Mouse (Mus musculus): Measurements from ENCODE around the gene Col5a1. TPM values are rescaled to one million over a fixed set of nuclear protein-coding genes. Genes with fewer than 3 reads are reported as not detected.

Col5a1 gene
- total and polyA plus RNA-seq, 3 experiments, result 0.30 to 1.8 (median 1.0) TPM

DNA sequence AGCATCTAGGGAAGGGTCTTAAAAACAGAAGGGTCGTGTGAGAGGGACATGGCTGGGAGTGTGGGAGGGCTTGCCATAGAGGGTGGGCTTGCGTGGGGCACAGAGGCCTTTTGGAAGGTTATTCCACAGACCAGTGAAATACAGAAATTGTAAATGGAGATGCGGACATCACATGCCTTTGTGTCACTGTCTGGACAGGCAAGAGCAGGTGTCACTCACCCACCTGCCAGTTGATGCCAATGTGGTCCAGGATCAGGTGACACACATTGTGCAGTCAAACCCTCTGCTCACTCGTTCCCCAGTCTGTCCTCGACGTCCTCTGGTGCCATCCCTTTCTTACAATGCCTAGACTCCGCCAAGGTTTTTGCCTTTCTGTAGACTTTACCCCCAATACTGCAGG lies 160.9 kb downstream of the Col5a1 start:
- no peaks in the 10 kb centered on the region for H3K27me3 ChIP-seq (ENCODE audit: insufficient read depth, low read length)
- H3K4me3 ChIP-seq (ENCODE audit: low read depth, low read length), result no peak overlapping the region
- peaks cover 35% of the 10 kb centered on the region for H3K4me1 ChIP-seq (ENCODE audit: insufficient read depth, low read depth, low read length)
- ATAC-seq (ENCODE audit: extremely low read depth, insufficient number of reproducible peaks, low FRiP score, poor library complexity, severe bottlenecking), result no peak
- DNase-seq (ENCODE audit: low spot score), result no peak
- TF ChIP-seq GATA2 (IDR thresholded peaks at IDR 0.05; ENCODE audit: borderline replicate concordance, low read depth, low read length) (no peak), TAL1 (conservative IDR thresholded peaks at IDR 0.05; ENCODE audit: low read depth, low read length) (no peak), CTCF (IDR thresholded peaks at IDR 0.05; ENCODE audit: low read depth, low read length) (no peak), POLR2AphosphoS5 (IDR thresholded peaks at IDR 0.05; ENCODE audit: insufficient replicate concordance, low read depth, low read length) (no peak), GATA1 (IDR thresholded peaks at IDR 0.05; ENCODE audit: borderline replicate concordance, low read length) (no peak)
- H3K9me3 ChIP-seq (replicated peaks), result peaks cover 5% of the 10 kb centered on the region; the same call in 1 of the 2 replicates
- H3K36me3 ChIP-seq (replicated peaks), result no peaks in the 10 kb centered on the region

DNA sequence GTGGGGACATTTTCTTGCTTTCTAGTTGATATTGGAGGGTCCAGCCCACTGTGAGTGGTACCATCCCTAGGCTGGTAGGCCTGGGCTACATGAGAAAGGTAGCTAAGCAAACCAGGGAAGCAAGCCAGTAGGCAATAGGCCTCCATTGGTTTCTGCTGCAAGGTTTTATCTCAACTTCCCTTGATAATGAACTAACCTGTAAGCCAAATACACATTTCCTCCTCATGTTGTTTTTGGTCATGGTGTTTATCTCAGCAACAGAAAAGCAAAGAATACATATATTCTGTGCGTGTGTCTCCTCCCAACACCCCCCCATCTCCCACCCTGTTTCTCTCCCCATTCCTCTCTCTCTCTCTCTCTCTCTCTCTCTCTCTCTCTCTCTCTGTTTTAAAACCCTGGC lies 173.7 kb downstream of the Col5a1 start:
- ATAC-seq (ENCODE audit: extremely low read depth, insufficient number of reproducible peaks, low FRiP score, poor library complexity, severe bottlenecking) (no peak), DNase-seq (ENCODE audit: low spot score) (no peak)
- TF ChIP-seq CTCF (IDR thresholded peaks at IDR 0.05; ENCODE audit: low read depth, low read length) (no peak), GATA1 (IDR thresholded peaks at IDR 0.05; ENCODE audit: borderline replicate concordance, low read length) (no peak), GATA2 (IDR thresholded peaks at IDR 0.05; ENCODE audit: borderline replicate concordance, low read depth, low read length) (no peak), POLR2AphosphoS5 (IDR thresholded peaks at IDR 0.05; ENCODE audit: insufficient replicate concordance, low read depth, low read length) (no peak), TAL1 (conservative IDR thresholded peaks at IDR 0.05; ENCODE audit: low read depth, low read length) (no peak)
- Histone ChIP-seq H3K27me3 (ENCODE audit: insufficient read depth, low read length) (no peaks in the 10 kb centered on the region), H3K4me3 (ENCODE audit: low read depth, low read length) (no peak overlapping the region), H3K9me3 (replicated peaks) (no peaks in the 10 kb centered on the region), H3K4me1 (ENCODE audit: insufficient read depth, low read depth, low read length) (peaks cover 48% of the 10 kb centered on the region), H3K36me3 (replicated peaks) (no peaks in the 10 kb centered on the region)

DNA sequence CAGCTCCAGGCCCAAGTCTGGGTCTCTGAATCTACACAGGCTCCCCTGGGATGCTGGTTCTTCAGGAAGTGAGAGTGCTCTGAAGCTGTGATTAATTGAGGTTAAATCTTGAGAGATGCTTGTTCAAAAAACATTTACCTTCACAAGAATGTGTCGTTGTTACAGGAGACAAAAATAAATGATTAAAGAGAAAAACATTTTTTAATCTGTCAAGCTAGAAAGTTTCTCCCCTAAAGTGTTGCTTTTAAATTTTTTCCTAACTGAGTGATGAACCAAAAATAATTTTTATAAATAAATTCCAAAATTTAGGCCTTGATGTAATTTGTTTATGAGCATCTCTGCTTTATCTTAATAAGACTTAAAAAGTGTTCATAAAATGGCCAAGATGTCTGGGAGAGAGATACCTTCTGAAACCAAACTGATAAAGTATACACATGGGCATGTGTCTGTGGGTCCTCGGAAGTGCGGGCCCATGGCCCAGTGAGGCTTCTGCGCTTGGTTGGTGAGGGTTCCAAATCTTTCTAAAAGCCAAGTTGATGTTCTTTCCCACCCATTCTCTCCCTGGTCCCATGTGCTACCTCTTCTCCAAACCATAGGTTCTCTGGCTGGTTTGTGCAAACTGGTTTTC lies 177.6 kb downstream of the Col5a1 start:
- Histone ChIP-seq H3K36me3 (replicated peaks) (no peaks in the 10 kb centered on the region), H3K27me3 (ENCODE audit: insufficient read depth, low read length) (no peaks in the 10 kb centered on the region), H3K4me1 (ENCODE audit: insufficient read depth, low read depth, low read length) (peaks cover 80% of the 10 kb centered on the region), H3K4me3 (ENCODE audit: low read depth, low read length) (peak overlapping the region; percentile 15; the same call in 1 of the 2 replicates), H3K9me3 (replicated peaks) (peaks cover 9% of the 10 kb centered on the region)
- ATAC-seq (ENCODE audit: extremely low read depth, insufficient number of reproducible peaks, low FRiP score, poor library complexity, severe bottlenecking), result no peak
- no peak for TF ChIP-seq POLR2AphosphoS5 (IDR thresholded peaks at IDR 0.05; ENCODE audit: insufficient replicate concordance, low read depth, low read length)
- no peak for TF ChIP-seq GATA2 (IDR thresholded peaks at IDR 0.05; ENCODE audit: borderline replicate concordance, low read depth, low read length)
- DNase-seq (ENCODE audit: low spot score), result no peak

DNA sequence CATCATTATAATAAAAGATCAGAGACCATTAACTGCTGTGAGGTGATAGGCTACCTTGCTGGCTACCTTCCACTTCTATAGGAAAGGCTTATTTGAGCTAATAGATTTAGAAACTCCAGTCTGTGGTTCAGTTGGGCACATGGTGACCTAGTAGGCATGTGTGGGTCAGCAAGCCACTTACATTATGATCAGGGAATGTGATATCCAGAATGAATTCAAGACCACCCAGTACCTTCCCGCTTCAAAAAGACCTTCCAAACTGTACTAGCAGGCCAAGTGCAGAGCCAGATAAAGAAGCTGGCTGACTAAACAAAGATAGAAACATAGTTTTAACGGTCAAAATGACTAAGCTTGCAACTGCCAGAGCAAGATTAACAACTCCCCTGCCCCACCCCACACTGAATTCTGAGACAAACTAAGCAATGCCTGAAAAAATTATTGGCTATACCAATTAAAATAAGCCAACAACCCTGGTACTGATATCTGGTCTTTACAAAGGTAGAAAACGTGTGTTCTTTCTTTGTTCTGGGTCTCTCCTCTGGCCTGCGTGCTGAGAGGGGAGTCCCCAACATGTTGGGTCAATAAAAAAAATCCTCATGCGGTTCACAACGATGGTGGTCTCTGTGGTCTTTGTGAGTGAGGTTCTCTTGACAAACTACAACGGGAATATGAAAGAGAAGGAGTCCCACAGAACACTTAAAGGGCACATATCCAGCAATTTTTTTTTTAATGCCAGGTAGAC lies 178.3 kb downstream of the Col5a1 start:
- TF ChIP-seq TAL1 (conservative IDR thresholded peaks at IDR 0.05; ENCODE audit: low read depth, low read length) (peak; percentile 86), GATA1 (IDR thresholded peaks at IDR 0.05; ENCODE audit: borderline replicate concordance, low read length) (no peak)
- ATAC-seq (ENCODE audit: extremely low read depth, insufficient number of reproducible peaks, low FRiP score, poor library complexity, severe bottlenecking), result peak; percentile 81
- Histone ChIP-seq H3K36me3 (replicated peaks) (no peaks in the 10 kb centered on the region), H3K4me1 (ENCODE audit: insufficient read depth, low read depth, low read length) (peaks cover 87% of the 10 kb centered on the region), H3K4me3 (ENCODE audit: low read depth, low read length) (no peak overlapping the region; the same call in 1 of the 2 replicates), H3K9me3 (replicated peaks) (peaks cover 9% of the 10 kb centered on the region), H3K27me3 (ENCODE audit: insufficient read depth, low read length) (no peaks in the 10 kb centered on the region)
- DNase-seq (ENCODE audit: low spot score), result peak; percentile 45

DNA sequence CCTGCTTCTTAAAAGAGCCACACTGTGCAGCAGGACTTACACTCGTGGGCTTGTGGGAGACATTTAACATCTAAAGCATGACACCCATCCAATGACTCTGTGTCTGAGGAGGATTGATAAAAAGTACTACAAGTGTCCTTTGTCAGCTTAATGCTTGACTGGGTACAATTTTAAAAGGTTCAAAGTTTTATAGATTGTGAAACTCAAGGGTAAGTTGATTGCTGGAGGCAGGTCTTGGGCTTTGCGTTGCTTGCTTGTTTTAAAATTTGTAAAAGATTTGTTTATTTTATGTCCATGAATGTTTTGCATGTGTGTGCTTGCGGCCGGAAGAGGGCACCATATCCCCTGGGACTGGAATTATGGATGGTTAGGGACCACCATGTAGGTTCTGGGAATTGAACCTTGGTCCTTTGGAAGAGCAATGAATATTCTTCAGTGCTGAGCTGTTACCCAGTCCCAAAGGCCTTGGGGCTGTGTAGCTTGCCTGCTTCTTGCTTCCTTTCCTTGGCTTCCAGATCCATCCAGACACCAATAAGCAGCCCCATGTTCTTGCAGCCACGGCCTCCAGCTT lies 178.9 kb downstream of the Col5a1 start:
- H3K4me1 ChIP-seq (ENCODE audit: insufficient read depth, low read depth, low read length), result peaks cover 91% of the 10 kb centered on the region
- ATAC-seq (ENCODE audit: extremely low read depth, insufficient number of reproducible peaks, low FRiP score, poor library complexity, severe bottlenecking) (peak; percentile 32; the same call in 1 of the 2 replicates), DNase-seq (ENCODE audit: low spot score) (peak; percentile 32)
- H3K9me3 ChIP-seq (replicated peaks), result peaks cover 9% of the 10 kb centered on the region
- no peak for TF ChIP-seq TAL1 (conservative IDR thresholded peaks at IDR 0.05; ENCODE audit: low read depth, low read length)
- TF ChIP-seq GATA1 (IDR thresholded peaks at IDR 0.05; ENCODE audit: borderline replicate concordance, low read length), result no peak
- no peak for TF ChIP-seq CTCF (IDR thresholded peaks at IDR 0.05; ENCODE audit: low read depth, low read length)
- no peak for TF ChIP-seq GATA2 (IDR thresholded peaks at IDR 0.05; ENCODE audit: borderline replicate concordance, low read depth, low read length)
- TF ChIP-seq POLR2AphosphoS5 (IDR thresholded peaks at IDR 0.05; ENCODE audit: insufficient replicate concordance, low read depth, low read length), result no peak
- no peaks in the 10 kb centered on the region for H3K27me3 ChIP-seq (ENCODE audit: insufficient read depth, low read length)
- H3K36me3 ChIP-seq (replicated peaks), result no peaks in the 10 kb centered on the region
- peak overlapping the region; percentile 37; the same call in 1 of the 2 replicates for H3K4me3 ChIP-seq (ENCODE audit: low read depth, low read length)

DNA sequence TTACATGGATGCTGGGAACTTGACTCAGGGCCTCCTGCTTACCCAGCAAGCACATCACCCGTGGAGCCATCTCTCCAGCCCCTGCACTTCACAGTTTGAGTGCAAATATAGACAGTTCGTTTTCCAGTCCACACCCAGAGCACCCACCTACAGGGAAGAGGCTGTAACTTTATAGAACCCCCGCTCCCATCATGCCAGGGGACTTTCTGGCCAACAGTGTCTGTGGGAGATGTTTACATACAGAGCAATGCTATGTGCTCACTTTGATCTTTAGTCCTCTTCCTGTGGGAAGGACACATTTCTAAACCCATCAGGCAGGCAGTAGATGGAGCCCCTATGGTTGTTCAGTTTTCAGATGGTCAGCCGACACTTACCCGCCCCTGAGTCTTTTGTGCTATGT lies 180.5 kb downstream of the Col5a1 start:
- no peak for DNase-seq (ENCODE audit: low spot score)
- peaks cover 9% of the 10 kb centered on the region for H3K9me3 ChIP-seq (replicated peaks)
- no peak for TF ChIP-seq GATA1 (IDR thresholded peaks at IDR 0.05; ENCODE audit: borderline replicate concordance, low read length)
- TF ChIP-seq TAL1 (conservative IDR thresholded peaks at IDR 0.05; ENCODE audit: low read depth, low read length), result no peak
- TF ChIP-seq GATA2 (IDR thresholded peaks at IDR 0.05; ENCODE audit: borderline replicate concordance, low read depth, low read length), result no peak
- no peak for TF ChIP-seq POLR2AphosphoS5 (IDR thresholded peaks at IDR 0.05; ENCODE audit: insufficient replicate concordance, low read depth, low read length)
- no peak for TF ChIP-seq CTCF (IDR thresholded peaks at IDR 0.05; ENCODE audit: low read depth, low read length)
- no peak overlapping the region for H3K4me3 ChIP-seq (ENCODE audit: low read depth, low read length)
- no peak for ATAC-seq (ENCODE audit: extremely low read depth, insufficient number of reproducible peaks, low FRiP score, poor library complexity, severe bottlenecking)
- H3K27me3 ChIP-seq (ENCODE audit: insufficient read depth, low read length), result no peaks in the 10 kb centered on the region
- H3K36me3 ChIP-seq (replicated peaks), result no peaks in the 10 kb centered on the region
- peaks cover 86% of the 10 kb centered on the region for H3K4me1 ChIP-seq (ENCODE audit: insufficient read depth, low read depth, low read length)
